Mouse (Mus musculus): Measurements from ENCODE around the gene Ccdc157.
"Not testable (repeated sequence)": the region's sequence is repeated elsewhere in the genome, so short reads cannot be mapped to it uniquely, and the experiment has no call there.

Ccdc157 gene

GRCm38 (mm10) chr11:4123922-4124321 lies 36.2 kb downstream of the Ccdc157 start:
- DNase-seq = peak; percentile 62

GRCm38 (mm10) chr11:4122742-4123579 lies 37.1 kb downstream of the Ccdc157 start, which contains the start of gene Sec14l2:
Gene Sec14l2 (minus strand): TSS chr11:4123415.
- DNase-seq = no peak

GRCm38 (mm10) chr11:4122226-4122625 lies 37.9 kb downstream of the Ccdc157 start:
- DNase-seq = no peak

GRCm38 (mm10) chr11:4121691-4122090 lies 38.4 kb downstream of the Ccdc157 start:
- no peak for DNase-seq

- DNase-seq = no peak
Measured at GRCm38 (mm10) chr11:4119635-4120034, 40.5 kb downstream of the Ccdc157 start.

- peak; percentile 83 for DNase-seq
Measured at GRCm38 (mm10) chr11:4118081-4118921, 41.8 kb downstream of the Ccdc157 start.

- no peak for DNase-seq
Measured at GRCm38 (mm10) chr11:4117372-4118071, 42.6 kb downstream of the Ccdc157 start.

- DNase-seq = no peak
Measured at GRCm38 (mm10) chr11:4116458-4117141, 43.5 kb downstream of the Ccdc157 start.

- no peak for DNase-seq
Measured at GRCm38 (mm10) chr11:4115407-4115806, 44.7 kb downstream of the Ccdc157 start.

GRCm38 (mm10) chr11:4114541-4114940 lies 45.6 kb downstream of the Ccdc157 start:
- not testable (repeated sequence) for DNase-seq

GRCm38 (mm10) chr11:4113970-4114369 lies 46.1 kb downstream of the Ccdc157 start:
- DNase-seq = no peak

- no peak for DNase-seq
Measured at GRCm38 (mm10) chr11:4113496-4113895, 46.6 kb downstream of the Ccdc157 start.

- DNase-seq = no peak
Measured at GRCm38 (mm10) chr11:4112861-4113260, 47.2 kb downstream of the Ccdc157 start.

GRCm38 (mm10) chr11:4112033-4112432 lies 48.1 kb downstream of the Ccdc157 start:
- DNase-seq = no peak

- DNase-seq = no peak
Measured at GRCm38 (mm10) chr11:4108691-4109090, 51.4 kb downstream of the Ccdc157 start.

- DNase-seq = not testable (repeated sequence)
Measured at GRCm38 (mm10) chr11:4107901-4108300, 52.2 kb downstream of the Ccdc157 start.

GRCm38 (mm10) chr11:4105444-4105843 lies 54.6 kb downstream of the Ccdc157 start:
- DNase-seq = no peak

GRCm38 (mm10) chr11:4104989-4105388 lies 55.1 kb downstream of the Ccdc157 start:
- DNase-seq = no peak

GRCm38 (mm10) chr11:4103522-4103921 lies 56.6 kb downstream of the Ccdc157 start:
- no peak for DNase-seq

GRCm38 (mm10) chr11:4101851-4102250 lies 58.2 kb downstream of the Ccdc157 start:
- no peak for DNase-seq

GRCm38 (mm10) chr11:4099447-4099846 lies 60.6 kb downstream of the Ccdc157 start:
- DNase-seq = no peak

GRCm38 (mm10) chr11:4098816-4099215 lies 61.3 kb downstream of the Ccdc157 start:
- DNase-seq = no peak
